Mouse (Mus musculus) heart, embryonic 16.5 days (tissue): ENCODE measurements around the gene Amy1. TPM values are rescaled to one million over a fixed set of nuclear protein-coding genes. Genes with fewer than 3 reads are reported as not detected.
"Not testable (repeated sequence)": the region's sequence is repeated elsewhere in the genome, so short reads cannot be mapped to it uniquely, and the experiment has no call there.

Experiments
- ATAC-seq: fragments of 200-750 bp; cut with Nextera tagmentation; replicated peaks from 2 replicates; pipeline ENCODE4 v1.8.0; 2017; ENCODE audit warnings: moderate number of reproducible peaks; ENCODE audit not compliant: insufficient read depth, low FRiP score; ENCODE audit errors: extremely low read depth
- H3K27ac ChIP-seq: fragments of 300-500 bp; sonication (generic); 2 replicates; pipeline ENCODE4 v1.5.1; 2014; ENCODE audit warnings: mild to moderate bottlenecking, low read length, control low read depth, moderate library complexity
- H3K27me3 ChIP-seq: fragments of 300-500 bp; sonication (generic); 2 replicates; pipeline ENCODE4 v1.6.1; 2014; ENCODE audit warnings: low read length, mixed read lengths; ENCODE audit not compliant: control insufficient read depth, insufficient read depth
- H3K36me3 ChIP-seq: fragments of 300-500 bp; sonication (generic); 2 replicates; pipeline ENCODE4 v1.6.1; 2014; ENCODE audit not compliant: control insufficient read depth, insufficient read depth
- H3K4me1 ChIP-seq: fragments of 300-500 bp; sonication (generic); 2 replicates; pipeline ENCODE4 v1.6.1; 2014; ENCODE audit warnings: low read length, mixed read lengths; ENCODE audit not compliant: control insufficient read depth, insufficient read depth
- H3K4me2 ChIP-seq: fragments of 300-500 bp; sonication (generic); 2 replicates; pipeline ENCODE4 v1.6.1; 2014; ENCODE audit warnings: low read depth, mild to moderate bottlenecking, control low read depth, low read length
- H3K4me3 ChIP-seq: fragments of 300-500 bp; sonication (generic); 2 replicates; pipeline ENCODE4 v1.5.1; 2014; ENCODE audit warnings: mild to moderate bottlenecking, control low read depth, low read length
- H3K9ac ChIP-seq: fragments of 300-500 bp; sonication (generic); 2 replicates; pipeline ENCODE4 v1.6.1; 2014; ENCODE audit warnings: low read length, control low read depth
- H3K9me3 ChIP-seq: fragments of 300-500 bp; sonication (generic); replicated peaks from 2 replicates; pipeline ENCODE4 v1.6.1; 2016; ENCODE audit warnings: low read length; ENCODE audit not compliant: control insufficient read depth
- WGBS: fragments of 180-500 bp; shearing (Covaris S2); extraction: QIAGEN DNeasy Blood & Tissue Kit; methylation state at CpG from one replicate; pipeline ENCODE4 v1.1.7; 2014; 5-methylcytosine and 5-hydroxymethylcytosine counted together
- polyA plus RNA-seq: library from polyadenylated mRNA; unstranded; fragments of >200 nt; fragmentation: Nextera tagmentation; extraction: Ambion mirVana; gene quantifications from 2 replicates; pipeline ENCODE4 v1.2.1, GENCODE M21; 2015

Gene Amy1
- polyA plus RNA-seq, 1 experiment from 2014 or later = 1.1 TPM

DNA sequence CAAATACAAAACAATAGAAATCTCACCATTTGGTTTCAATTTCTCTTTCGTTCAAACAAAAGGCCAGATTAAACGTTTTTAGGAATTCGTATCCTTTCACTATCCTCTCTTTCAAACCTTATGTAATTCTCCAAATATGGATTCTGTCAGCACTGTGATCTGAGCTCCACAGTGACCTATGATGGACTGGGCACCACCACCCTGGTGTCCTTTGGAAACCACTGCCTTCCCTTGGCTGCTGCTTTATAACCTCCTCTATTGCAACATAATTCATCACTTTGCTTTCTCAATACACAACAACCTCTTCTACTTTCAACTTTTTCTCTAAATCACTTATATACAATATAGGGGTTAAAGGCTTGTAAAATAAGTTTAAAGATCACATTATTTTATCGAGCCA is 31.9 kb downstream of the Amy1 start:
- no peaks in the 10 kb centered on the region for H3K9me3 ChIP-seq
- H3K27ac ChIP-seq = no peak overlapping the region
- H3K27me3 ChIP-seq = no peaks in the 10 kb centered on the region
- 77% methylated on average over 4 of the region's 4 CpGs for WGBS
- no peak overlapping the region for H3K4me3 ChIP-seq
- H3K4me1 ChIP-seq = no peaks in the 10 kb centered on the region
- ATAC-seq = no peak
- H3K4me2 ChIP-seq = no peak overlapping the region
- no peaks in the 10 kb centered on the region for H3K36me3 ChIP-seq
- no peak overlapping the region for H3K9ac ChIP-seq

DNA sequence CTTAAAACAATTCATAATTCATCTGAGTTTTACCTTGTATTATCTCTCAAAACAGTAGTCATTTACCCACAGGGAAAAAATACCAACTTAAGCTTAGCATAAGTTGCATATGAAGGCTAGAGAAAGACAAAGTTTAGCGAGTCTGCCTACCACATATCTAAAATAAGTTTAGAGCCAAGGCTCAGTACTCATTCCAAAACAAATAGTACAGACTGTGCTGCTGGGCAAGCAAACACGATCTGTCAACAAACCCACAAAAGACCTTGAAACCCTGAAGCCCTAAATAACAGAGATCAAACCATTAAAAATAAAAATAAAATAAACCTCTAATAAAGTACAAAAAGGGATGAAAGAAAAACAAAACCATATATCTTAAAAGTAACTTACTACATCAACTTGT is 32.4 kb downstream of the Amy1 start:
- Histone ChIP-seq H3K4me3 (no peak overlapping the region), H3K4me2 (no peak overlapping the region), H3K9me3 (no peaks in the 10 kb centered on the region), H3K4me1 (no peaks in the 10 kb centered on the region), H3K36me3 (no peaks in the 10 kb centered on the region), H3K27ac (no peak overlapping the region), H3K9ac (no peak overlapping the region), H3K27me3 (no peaks in the 10 kb centered on the region)
- no peak for ATAC-seq
- 60% methylated on average over 2 of the region's 2 CpGs for WGBS

DNA sequence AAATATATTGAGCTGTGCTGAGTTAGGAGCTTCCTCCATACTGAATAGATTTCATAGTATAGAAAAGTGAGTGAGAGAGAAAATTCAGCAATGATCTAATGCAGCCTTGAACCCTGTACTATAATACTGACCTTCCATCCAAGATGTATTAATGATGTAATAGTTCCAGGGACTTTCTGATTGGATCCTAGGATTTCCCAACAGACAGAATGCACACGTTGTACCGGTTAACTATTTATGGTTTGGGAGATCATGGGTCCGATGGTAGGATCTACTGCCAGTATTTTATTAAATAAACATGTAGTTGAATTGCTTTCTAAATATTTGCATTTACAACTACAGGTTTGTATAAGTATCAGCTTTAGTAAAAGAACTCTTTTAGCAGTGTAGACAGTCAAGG is 34.3 kb downstream of the Amy1 start:
- H3K9ac ChIP-seq = no peak overlapping the region
- no peak overlapping the region for H3K4me2 ChIP-seq
- H3K36me3 ChIP-seq = no peaks in the 10 kb centered on the region
- no peak overlapping the region for H3K4me3 ChIP-seq
- no peaks in the 10 kb centered on the region for H3K4me1 ChIP-seq
- H3K27me3 ChIP-seq = no peaks in the 10 kb centered on the region
- WGBS = 75% methylated on average over 3 of the region's 3 CpGs
- ATAC-seq = no peak
- H3K9me3 ChIP-seq = no peaks in the 10 kb centered on the region
- no peak overlapping the region for H3K27ac ChIP-seq

DNA sequence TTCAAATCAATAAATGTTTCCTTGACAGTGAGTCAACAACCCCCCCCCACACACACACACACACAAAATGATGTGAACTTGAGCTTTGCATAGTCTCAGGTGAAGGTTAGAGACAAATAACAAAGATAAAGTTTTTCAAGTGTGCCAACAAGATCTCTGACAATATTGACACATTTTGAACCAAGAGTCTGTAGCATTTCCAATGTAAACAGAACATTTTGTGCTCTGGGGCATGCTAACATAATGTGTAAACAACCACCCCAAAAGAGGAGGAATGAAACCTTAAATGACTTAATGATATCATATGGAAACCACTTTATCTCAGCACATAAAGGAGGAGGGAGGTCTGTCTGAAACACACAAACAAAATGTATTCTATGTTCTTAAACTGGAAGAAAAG is 66.8 kb downstream of the Amy1 start:
- Histone ChIP-seq H3K36me3 (no peaks in the 10 kb centered on the region), H3K4me3 (no peak overlapping the region), H3K9me3 (no peaks in the 10 kb centered on the region), H3K4me1 (no peaks in the 10 kb centered on the region), H3K27ac (no peak overlapping the region), H3K4me2 (no peak overlapping the region), H3K27me3 (no peaks in the 10 kb centered on the region), H3K9ac (no peak overlapping the region)
- ATAC-seq = no peak

DNA sequence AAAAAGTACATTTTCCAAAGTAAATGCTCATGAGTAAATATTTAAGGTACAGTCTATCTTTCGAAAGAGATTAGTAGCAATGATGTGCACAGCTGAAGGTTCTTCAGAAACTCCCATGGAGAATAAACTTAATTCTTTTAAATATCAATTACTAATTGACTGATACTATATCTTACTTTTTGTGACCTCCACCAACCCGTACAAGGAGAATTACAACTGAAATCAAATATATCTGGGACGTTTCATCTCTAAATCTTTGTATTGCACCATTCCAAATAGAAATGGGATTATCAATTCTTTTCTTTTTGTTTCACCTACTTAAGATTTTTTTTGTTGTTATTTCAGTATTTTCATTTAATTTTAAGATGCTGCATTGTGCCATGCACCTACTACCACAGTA is 74.2 kb downstream of the Amy1 start, which contains the start of gene Amy2a1:
Gene Amy2a1, minus strand, starts transcription at position 101 of the 400 bp plus-strand sequence.
- not testable (repeated sequence) for H3K27me3 ChIP-seq, H3K36me3 ChIP-seq, H3K4me1 ChIP-seq, H3K4me2 ChIP-seq, H3K9me3 ChIP-seq, H3K27ac ChIP-seq, H3K9ac ChIP-seq, H3K4me3 ChIP-seq, ATAC-seq
- 70% methylated on average over 2 of the region's 3 CpGs for WGBS

Other genes starting within 250 kb of the Amy1 start
- gene Amy2a1, start 74.3 kb downstream of the Amy1 start, polyA plus RNA-seq = 0.37 and 4.1 TPM in 2 replicates
- gene Rnpc3, start 23.4 kb upstream of the Amy1 start, polyA plus RNA-seq = 22.8 and 26.0 TPM in 2 replicates